Mouse (Mus musculus): ENCODE results near the gene Brd3. TPM values are rescaled to one million over a fixed set of nuclear protein-coding genes. Genes with fewer than 3 reads are reported as not detected.
A peak's percentile ranks its signal among the peaks of the same experiment; 100 is the strongest.

The Brd3 gene
- total RNA-seq, 1 experiment = 28.4 TPM

- peaks cover 0 to 9% of the 10 kb centered on the region in 2 experiments; a peak in 1 of 4 replicates for H3K4me1 ChIP-seq (ENCODE audit: control insufficient read depth in 2 of 2, insufficient read depth in 2 of 2, low read length in 2 of 2, poor library complexity in 1 of 2)
- H3K9me3 ChIP-seq (ENCODE audit: control insufficient read depth, insufficient read depth, low read depth, low read length) = no peaks in the 10 kb centered on the region
- DNase-seq (ENCODE audit: low read depth, low spot score) = no peak
- H3K36me3 ChIP-seq (ENCODE audit: control insufficient read depth, insufficient read depth, low read length, poor library complexity, severe bottlenecking) = peaks cover 8% of the 10 kb centered on the region
- no peak for TF ChIP-seq CHD2 (IDR thresholded peaks at IDR 0.05; ENCODE audit: low read depth, low read length)
- TF ChIP-seq HCFC1 (IDR thresholded peaks at IDR 0.05; ENCODE audit: borderline replicate concordance, insufficient read depth, low read length) = no peak
- no peak for TF ChIP-seq ZNF384 (IDR thresholded peaks at IDR 0.05; ENCODE audit: low read depth, low read length)
- TF ChIP-seq ZC3H11A (IDR thresholded peaks at IDR 0.05; ENCODE audit: borderline replicate concordance, low read depth, low read length) = no peak
- no peak for TF ChIP-seq MAFK (IDR thresholded peaks at IDR 0.05; ENCODE audit: insufficient read depth, low read depth, low read length)
- in situ Hi-C loops (cut with MboI; ENCODE audit: low sequenced_read_pairs in 2 of 2, unreplicated experiment in 2 of 2) = no loop called here
- H3K9ac ChIP-seq (ENCODE audit: insufficient read depth, low read depth, low read length, poor library complexity, severe bottlenecking) = 0 out of 2 replicates have a peak overlapping the region, but pooled peaks have one; percentile 13
- H3K4me3 ChIP-seq (ENCODE audit: insufficient read depth in 1 of 2, low read depth in 1 of 2, low read length in 2 of 2, poor library complexity in 1 of 2, severe bottlenecking in 1 of 2) = 0 out of 4 replicates have a peak overlapping the region, but pooled peaks of 1 of the 2 experiments have one; percentile 19
- H3K27ac ChIP-seq (ENCODE audit: insufficient read depth, low read depth, low read length, poor library complexity, severe bottlenecking) = peak overlapping the region; percentile 62
Measured at GRCm38 (mm10) chr2:27544613-27545012, 37.2 kb upstream of the Brd3 start.

DNA sequence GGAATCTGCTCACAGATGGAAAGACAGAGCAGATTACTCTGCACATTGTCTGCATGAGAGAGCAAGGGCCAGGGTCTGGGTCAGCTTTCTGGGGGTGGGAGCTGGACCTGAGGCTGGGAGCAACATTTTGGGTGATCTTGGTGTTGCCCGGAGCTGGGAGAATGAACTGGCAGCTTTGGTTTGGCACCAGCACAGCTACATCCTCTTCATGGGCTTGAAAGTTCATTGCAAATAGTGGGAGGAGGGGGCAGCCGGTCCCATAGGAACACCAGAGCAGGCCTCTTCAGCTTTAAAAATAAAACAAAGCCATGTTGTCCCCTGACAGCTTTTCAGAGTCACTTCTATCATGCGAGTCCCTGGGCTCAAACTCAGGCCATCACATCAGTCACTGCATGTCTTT, 33.8 kb upstream of the Brd3 start:
- Histone ChIP-seq H3K4me3 (ENCODE audit: insufficient read depth in 1 of 2, low read depth in 1 of 2, low read length in 2 of 2, poor library complexity in 1 of 2, severe bottlenecking in 1 of 2) (peak overlapping the region; percentile 55 to 72; a peak in 3 of 4 replicates), H3K9ac (ENCODE audit: insufficient read depth, low read depth, low read length, poor library complexity, severe bottlenecking) (peak overlapping the region; percentile 75; the same call in 1 of the 2 replicates), H3K9me3 (ENCODE audit: control insufficient read depth, insufficient read depth, low read depth, low read length) (no peaks in the 10 kb centered on the region), H3K4me1 (ENCODE audit: control insufficient read depth in 2 of 2, insufficient read depth in 2 of 2, low read length in 2 of 2, poor library complexity in 1 of 2) (peaks cover 0 to 9% of the 10 kb centered on the region in 2 experiments; a peak in 1 of 4 replicates), H3K36me3 (ENCODE audit: control insufficient read depth, insufficient read depth, low read length, poor library complexity, severe bottlenecking) (peaks cover 10% of the 10 kb centered on the region), H3K27ac (ENCODE audit: insufficient read depth, low read depth, low read length, poor library complexity, severe bottlenecking) (peak overlapping the region; percentile 17; the same call in 1 of the 2 replicates)
- in situ Hi-C loops (cut with MboI; ENCODE audit: low sequenced_read_pairs in 2 of 2, unreplicated experiment in 2 of 2) = no loop called here
- TF ChIP-seq CHD2 (IDR thresholded peaks at IDR 0.05; ENCODE audit: low read depth, low read length) (no peak), ZNF384 (IDR thresholded peaks at IDR 0.05; ENCODE audit: low read depth, low read length) (no peak), MAFK (IDR thresholded peaks at IDR 0.05; ENCODE audit: insufficient read depth, low read depth, low read length) (no peak), HCFC1 (IDR thresholded peaks at IDR 0.05; ENCODE audit: borderline replicate concordance, insufficient read depth, low read length) (no peak), ZC3H11A (IDR thresholded peaks at IDR 0.05; ENCODE audit: borderline replicate concordance, low read depth, low read length) (no peak)
- no peak for DNase-seq (ENCODE audit: low read depth, low spot score)

GRCm38 (mm10) chr2:27540515-27540836, 33.0 kb upstream of the Brd3 start:
- in situ Hi-C loops (cut with MboI; ENCODE audit: low sequenced_read_pairs in 2 of 2, unreplicated experiment in 2 of 2) = no loop called here
- no peak for TF ChIP-seq ZC3H11A (IDR thresholded peaks at IDR 0.05; ENCODE audit: borderline replicate concordance, low read depth, low read length)
- no peak for TF ChIP-seq CHD2 (IDR thresholded peaks at IDR 0.05; ENCODE audit: low read depth, low read length)
- TF ChIP-seq HCFC1 (IDR thresholded peaks at IDR 0.05; ENCODE audit: borderline replicate concordance, insufficient read depth, low read length) = no peak
- no peak for TF ChIP-seq ZNF384 (IDR thresholded peaks at IDR 0.05; ENCODE audit: low read depth, low read length)
- no peak for TF ChIP-seq MAFK (IDR thresholded peaks at IDR 0.05; ENCODE audit: insufficient read depth, low read depth, low read length)
- peak overlapping the region; percentile 55 to 72 for H3K4me3 ChIP-seq (ENCODE audit: insufficient read depth in 1 of 2, low read depth in 1 of 2, low read length in 2 of 2, poor library complexity in 1 of 2, severe bottlenecking in 1 of 2)
- H3K9me3 ChIP-seq (ENCODE audit: control insufficient read depth, insufficient read depth, low read depth, low read length) = no peaks in the 10 kb centered on the region
- H3K4me1 ChIP-seq (ENCODE audit: control insufficient read depth in 2 of 2, insufficient read depth in 2 of 2, low read length in 2 of 2, poor library complexity in 1 of 2) = peaks cover 0 to 9% of the 10 kb centered on the region in 2 experiments; a peak in 1 of 4 replicates
- peak overlapping the region; percentile 75 for H3K9ac ChIP-seq (ENCODE audit: insufficient read depth, low read depth, low read length, poor library complexity, severe bottlenecking)
- DNase-seq (ENCODE audit: low read depth, low spot score) = no peak
- H3K36me3 ChIP-seq (ENCODE audit: control insufficient read depth, insufficient read depth, low read length, poor library complexity, severe bottlenecking) = peaks cover 17% of the 10 kb centered on the region
- H3K27ac ChIP-seq (ENCODE audit: insufficient read depth, low read depth, low read length, poor library complexity, severe bottlenecking) = peak overlapping the region; percentile 73

DNA sequence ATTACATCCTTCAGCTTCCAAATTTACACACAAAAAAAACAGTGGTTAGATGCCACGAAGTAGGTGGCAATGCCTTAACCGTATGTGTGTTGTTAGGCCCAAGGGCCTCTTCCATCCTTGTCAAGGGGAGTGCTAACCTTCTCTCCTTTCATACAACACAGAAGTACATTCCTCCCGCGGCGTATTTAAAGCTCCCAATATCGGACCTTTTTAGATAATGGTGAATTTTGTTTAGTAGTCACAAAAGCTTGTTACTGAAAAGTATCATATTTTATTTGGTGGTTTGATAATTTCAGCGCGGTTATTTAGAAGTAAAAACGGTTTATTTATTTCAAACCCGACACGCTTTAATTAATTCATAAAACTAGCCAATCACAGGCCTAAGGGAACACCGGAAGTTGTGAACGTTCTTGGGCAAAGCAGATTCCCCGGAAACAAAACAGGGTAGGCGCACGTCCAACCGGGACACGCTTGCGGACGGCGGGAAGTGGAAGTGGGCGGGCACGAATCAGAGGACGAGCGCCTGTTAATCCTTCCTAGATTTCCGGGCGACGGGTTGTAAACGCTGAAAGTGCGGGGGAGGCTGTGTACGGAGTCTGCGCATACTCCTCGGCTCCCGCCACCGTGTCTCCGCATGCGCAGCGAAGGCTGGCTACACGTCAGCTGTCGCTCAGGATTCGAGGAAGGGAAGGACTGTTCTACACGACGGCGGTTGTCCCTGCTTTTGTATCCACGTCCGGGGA, 32.5 kb upstream of the Brd3 start:
- H3K4me1 ChIP-seq (ENCODE audit: control insufficient read depth in 2 of 2, insufficient read depth in 2 of 2, low read length in 2 of 2, poor library complexity in 1 of 2) = peaks cover 0 to 9% of the 10 kb centered on the region in 2 experiments; a peak in 1 of 4 replicates
- H3K27ac ChIP-seq (ENCODE audit: insufficient read depth, low read depth, low read length, poor library complexity, severe bottlenecking) = peak overlapping the region; percentile 73
- H3K36me3 ChIP-seq (ENCODE audit: control insufficient read depth, insufficient read depth, low read length, poor library complexity, severe bottlenecking) = peaks cover 22% of the 10 kb centered on the region
- in situ Hi-C loops (cut with MboI; ENCODE audit: low sequenced_read_pairs in 2 of 2, unreplicated experiment in 2 of 2) = no loop called here
- H3K9me3 ChIP-seq (ENCODE audit: control insufficient read depth, insufficient read depth, low read depth, low read length) = no peaks in the 10 kb centered on the region
- H3K4me3 ChIP-seq (ENCODE audit: insufficient read depth in 1 of 2, low read depth in 1 of 2, low read length in 2 of 2, poor library complexity in 1 of 2, severe bottlenecking in 1 of 2) = peak overlapping the region; percentile 55 to 72
- H3K9ac ChIP-seq (ENCODE audit: insufficient read depth, low read depth, low read length, poor library complexity, severe bottlenecking) = peak overlapping the region; percentile 75
- TF ChIP-seq CHD2 (IDR thresholded peaks at IDR 0.05; ENCODE audit: low read depth, low read length) = peak; percentile 90
- TF ChIP-seq HCFC1 (IDR thresholded peaks at IDR 0.05; ENCODE audit: borderline replicate concordance, insufficient read depth, low read length) = peak; percentile 74; the same call in 1 of the 2 replicates
- TF ChIP-seq ZNF384 (IDR thresholded peaks at IDR 0.05; ENCODE audit: low read depth, low read length) = no peak
- peak; percentile 96 for TF ChIP-seq MAFK (IDR thresholded peaks at IDR 0.05; ENCODE audit: insufficient read depth, low read depth, low read length)
- no peak for TF ChIP-seq ZC3H11A (IDR thresholded peaks at IDR 0.05; ENCODE audit: borderline replicate concordance, low read depth, low read length)
- DNase-seq (ENCODE audit: low read depth, low spot score) = peak; percentile 96
